Mouse (Mus musculus): ENCODE measurements around the gene Lrrc73. TPM values are rescaled to one million over a fixed set of nuclear protein-coding genes. Genes with fewer than 3 reads are reported as not detected.

Lrrc73 gene
- polyA plus RNA-seq, 1 experiment from 2014 or later = 5.8 TPM

DNA sequence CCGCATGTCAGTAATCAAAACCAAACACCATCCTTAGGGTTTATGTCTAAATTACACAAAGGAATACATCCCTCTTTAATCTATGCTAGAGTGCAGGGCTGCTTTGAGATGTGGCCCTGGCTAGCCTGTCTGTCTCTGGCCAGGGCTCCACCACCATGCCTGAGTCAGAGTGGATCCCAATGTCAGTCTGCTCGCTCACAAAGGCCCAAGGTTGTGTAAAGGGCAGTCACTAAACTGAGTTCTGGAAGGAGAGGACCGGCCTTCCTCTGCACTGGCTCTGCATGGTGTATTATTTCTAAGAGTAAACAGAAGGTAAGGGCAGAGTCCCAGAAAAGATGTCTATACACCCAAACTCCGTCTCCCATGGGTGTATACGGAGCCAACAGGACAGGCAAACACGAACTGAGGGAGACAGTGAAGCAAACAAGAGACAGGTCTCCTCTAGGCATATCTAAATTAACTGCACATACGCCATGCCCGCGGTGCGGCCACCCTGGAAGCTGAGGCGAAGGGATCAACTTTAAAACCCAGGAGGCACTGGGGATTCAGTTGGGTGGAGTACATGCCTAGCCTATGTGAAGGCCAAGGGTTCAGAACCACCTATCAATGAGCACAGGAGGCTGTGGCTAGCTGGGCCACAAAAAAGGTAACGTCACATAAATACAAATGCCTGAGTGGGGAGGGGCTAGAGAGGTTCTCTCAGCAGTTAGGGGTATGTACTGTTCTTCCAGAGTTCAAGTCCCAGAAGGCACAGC, 24.9 kb downstream of the Lrrc73 start:
- no peaks in the 10 kb centered on the region for H3K27me3 ChIP-seq

DNA sequence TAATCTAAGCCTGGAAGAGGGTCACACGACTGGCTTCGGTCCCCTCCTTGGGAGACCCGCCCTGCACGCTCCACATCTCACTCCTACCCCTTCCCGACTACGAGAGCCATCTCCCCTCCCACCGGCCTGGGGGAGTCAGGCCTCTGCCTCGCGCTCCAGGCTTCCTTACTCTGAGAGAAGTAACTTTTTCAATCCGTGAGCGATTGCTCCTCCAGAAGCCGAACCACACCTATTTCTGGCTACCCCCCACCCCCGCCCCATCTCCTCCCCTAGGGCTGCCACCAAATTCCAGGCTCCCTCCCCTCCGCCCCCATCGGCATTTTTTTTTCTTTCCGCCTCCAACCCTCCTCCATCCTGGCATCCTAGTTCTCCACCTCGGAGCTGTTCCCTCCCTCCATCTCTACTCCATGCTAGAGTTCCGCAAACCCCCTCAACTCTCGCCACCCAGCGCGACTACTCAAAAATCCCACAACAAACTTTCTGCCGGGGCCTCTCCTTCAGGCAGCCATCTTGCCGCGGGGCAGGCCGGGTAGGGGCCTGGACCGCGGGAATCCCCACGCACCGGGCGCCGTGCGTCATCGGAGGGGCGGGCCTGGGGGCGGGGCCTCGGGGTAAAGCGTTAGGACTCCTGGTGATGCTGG, 29.3 kb downstream of the Lrrc73 start, which contains the start of gene Tjap1:
TSS of gene Tjap1 (minus strand) at position 544 of the 641 bp plus-strand sequence.
- Histone ChIP-seq H3K36me3 (peaks cover 17% of the 10 kb centered on the region), H3K4me2 (peak within 1 kb of the TSS; percentile 96), H3K27me3 (no peaks in the 10 kb centered on the region), H3K9me3 (no peaks in the 10 kb centered on the region), H3K9ac (peak within 1 kb of the TSS; percentile 81), H3K4me3 (peak within 1 kb of the TSS; percentile 65), H3K4me1 (replicated peaks) (peaks cover 30% of the 10 kb centered on the region), H3K27ac (replicated peaks) (peak within 1 kb of the TSS; percentile 78)
- ATAC-seq (ENCODE audit: low read depth) = peak; percentile 97
- WGBS = under 1% methylated on average over 37 of the region's 37 CpGs

More for the DNA sequence above, 24.9 kb downstream of the Lrrc73 start:
- no peak overlapping the region for H3K27ac ChIP-seq (replicated peaks)
- ATAC-seq (ENCODE audit: low read depth) = no peak
- 92% methylated on average over 12 of the region's 12 CpGs for WGBS
- no peak overlapping the region for H3K9ac ChIP-seq
- no peak overlapping the region for H3K4me3 ChIP-seq
- peaks cover 21% of the 10 kb centered on the region for H3K4me1 ChIP-seq (replicated peaks)
- no peaks in the 10 kb centered on the region for H3K9me3 ChIP-seq
- H3K4me2 ChIP-seq = no peak overlapping the region
- peaks cover 17% of the 10 kb centered on the region for H3K36me3 ChIP-seq

DNA sequence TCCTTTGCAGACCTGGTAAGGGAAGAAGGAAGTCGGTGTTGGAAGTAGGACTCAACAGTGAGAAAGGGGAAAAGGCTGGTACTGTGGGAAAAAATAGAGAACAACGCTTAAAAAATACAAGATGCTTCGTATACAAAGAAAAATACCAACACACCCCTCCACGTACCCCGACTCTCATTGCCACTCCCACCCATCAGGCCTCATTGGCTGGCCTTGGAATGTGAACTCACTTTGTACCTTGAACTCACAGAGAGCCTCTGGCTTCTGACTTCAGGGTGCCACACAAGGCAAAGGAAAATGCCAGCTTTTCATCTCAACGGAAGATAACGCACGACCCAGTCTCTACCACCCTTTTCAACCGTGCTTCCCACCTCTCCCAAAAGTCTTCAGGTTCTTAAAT, 29.8 kb downstream of the Lrrc73 start:
- 0 out of 2 replicates have a peak overlapping the region, but pooled peaks have one; percentile 10 for H3K9ac ChIP-seq
- H3K4me3 ChIP-seq = peak overlapping the region; percentile 65
- H3K4me2 ChIP-seq = peak overlapping the region; percentile 96
- H3K27ac ChIP-seq (replicated peaks) = peak overlapping the region; percentile 78
- H3K36me3 ChIP-seq = peaks cover 14% of the 10 kb centered on the region
- H3K9me3 ChIP-seq = no peaks in the 10 kb centered on the region
- peak; percentile 65 for ATAC-seq (ENCODE audit: low read depth)
- H3K4me1 ChIP-seq (replicated peaks) = peaks cover 34% of the 10 kb centered on the region
- H3K27me3 ChIP-seq = no peaks in the 10 kb centered on the region
- WGBS = 23% methylated on average over 9 of the region's 9 CpGs

DNA sequence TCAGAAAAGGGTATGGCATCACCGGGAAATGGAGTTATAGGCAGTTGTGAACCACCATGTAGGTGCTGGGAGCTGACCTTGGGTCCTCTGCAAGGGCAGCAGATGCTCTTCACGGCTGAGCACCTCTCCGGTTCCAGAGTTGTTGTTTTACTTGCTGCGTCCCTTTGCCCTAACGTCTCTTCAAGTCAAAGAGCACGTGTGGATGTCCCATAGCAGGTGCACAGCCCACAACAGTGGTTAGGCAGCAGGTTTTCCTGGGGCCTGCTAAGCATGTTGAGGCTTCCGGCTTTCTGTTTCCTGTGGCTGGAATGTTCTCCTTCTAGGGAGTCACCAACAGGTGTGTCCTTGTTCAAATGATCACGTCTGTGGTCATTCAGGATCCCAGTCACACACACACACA, 30.6 kb downstream of the Lrrc73 start:
- H3K27ac ChIP-seq (replicated peaks) = no peak overlapping the region
- no peak overlapping the region for H3K4me3 ChIP-seq
- H3K4me2 ChIP-seq = no peak overlapping the region
- peaks cover 34% of the 10 kb centered on the region for H3K4me1 ChIP-seq (replicated peaks)
- WGBS = 84% methylated on average over 8 of the region's 8 CpGs
- H3K36me3 ChIP-seq = peaks cover 10% of the 10 kb centered on the region
- H3K9me3 ChIP-seq = no peaks in the 10 kb centered on the region
- H3K9ac ChIP-seq = no peak overlapping the region
- H3K27me3 ChIP-seq = no peaks in the 10 kb centered on the region
- ATAC-seq (ENCODE audit: low read depth) = no peak

DNA sequence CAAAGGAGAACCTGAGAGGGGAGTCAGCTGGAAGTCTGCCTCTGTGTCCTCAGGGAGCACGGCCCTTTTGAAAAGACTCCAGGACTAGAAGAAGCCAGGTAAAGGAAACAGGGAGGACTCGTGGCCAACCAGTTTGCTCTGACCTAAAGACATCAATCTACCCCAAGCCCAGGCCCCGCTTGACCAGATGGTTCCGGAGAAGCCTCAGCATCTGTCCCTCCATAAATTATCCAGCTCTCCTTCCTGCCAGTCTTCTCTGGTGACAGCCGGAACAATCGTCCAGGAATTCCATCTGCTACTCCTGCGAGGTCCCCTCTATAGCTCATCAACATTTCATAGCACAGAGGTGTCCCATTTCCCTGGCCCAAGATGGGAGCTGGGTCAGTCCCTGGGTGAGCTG, 31.3 kb downstream of the Lrrc73 start:
- Histone ChIP-seq H3K9me3 (no peaks in the 10 kb centered on the region), H3K36me3 (peaks cover 3% of the 10 kb centered on the region), H3K27ac (replicated peaks) (no peak overlapping the region), H3K4me2 (no peak overlapping the region), H3K9ac (no peak overlapping the region), H3K27me3 (no peaks in the 10 kb centered on the region), H3K4me1 (replicated peaks) (peaks cover 34% of the 10 kb centered on the region), H3K4me3 (no peak overlapping the region)
- WGBS = 34% methylated on average over 7 of the region's 7 CpGs
- ATAC-seq (ENCODE audit: low read depth) = no peak

DNA sequence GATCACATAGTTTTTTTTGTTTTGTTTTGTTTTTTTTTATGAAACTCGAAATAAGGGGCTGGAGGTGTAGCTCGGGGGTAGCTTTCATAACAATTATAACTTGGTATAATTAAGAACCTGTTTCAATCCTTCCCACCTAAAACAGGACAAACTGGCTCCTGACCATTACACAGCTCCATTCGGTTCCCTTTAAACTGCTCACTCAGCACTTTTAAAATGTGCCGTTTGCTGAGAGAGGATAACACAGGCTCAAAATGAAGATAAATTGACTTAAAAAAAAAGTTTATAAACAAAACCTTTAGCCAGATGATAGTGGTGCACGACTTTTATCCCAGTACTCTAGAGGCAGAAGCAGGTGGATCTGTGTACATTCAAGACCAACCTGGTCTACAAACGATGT, 32.1 kb downstream of the Lrrc73 start:
- WGBS = 75% methylated on average over 6 of the region's 6 CpGs
- ATAC-seq (ENCODE audit: low read depth) = no peak
- H3K9me3 ChIP-seq = no peaks in the 10 kb centered on the region
- peaks cover 2% of the 10 kb centered on the region; the same call in 1 of the 2 replicates for H3K36me3 ChIP-seq
- peaks cover 34% of the 10 kb centered on the region for H3K4me1 ChIP-seq (replicated peaks)
- H3K9ac ChIP-seq = no peak overlapping the region
- H3K27me3 ChIP-seq = no peaks in the 10 kb centered on the region
- H3K27ac ChIP-seq (replicated peaks) = no peak overlapping the region
- no peak overlapping the region for H3K4me3 ChIP-seq
- no peak overlapping the region for H3K4me2 ChIP-seq

DNA sequence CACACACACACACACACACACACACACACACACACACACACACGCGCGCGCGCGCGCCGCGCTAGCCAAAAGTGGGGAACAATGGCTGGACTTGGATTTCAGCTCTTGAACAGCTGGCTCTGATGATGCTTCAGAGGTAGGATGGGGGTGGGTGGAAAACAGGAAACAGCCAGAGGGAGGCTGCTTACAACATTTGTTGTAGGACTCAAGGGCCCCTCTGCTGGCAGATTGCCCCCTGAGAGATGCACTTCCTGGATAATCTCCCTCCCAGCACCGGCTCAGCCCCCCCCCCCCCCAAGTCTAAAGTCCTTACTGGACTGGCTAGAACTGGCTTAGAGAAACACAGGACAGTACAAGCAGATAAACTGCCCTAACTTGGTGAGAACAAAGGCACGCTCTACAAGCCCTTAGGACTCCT, 34.4 kb downstream of the Lrrc73 start:
- WGBS = 66% methylated on average over 11 of the region's 11 CpGs
- no peaks in the 10 kb centered on the region for H3K36me3 ChIP-seq
- H3K4me1 ChIP-seq (replicated peaks) = peaks cover 15% of the 10 kb centered on the region
- no peaks in the 10 kb centered on the region for H3K9me3 ChIP-seq
- no peak overlapping the region for H3K9ac ChIP-seq
- no peak overlapping the region for H3K4me3 ChIP-seq
- 0 out of 2 replicates have a peak overlapping the region, but pooled peaks have one; percentile 5 for H3K27ac ChIP-seq (replicated peaks)
- no peak overlapping the region for H3K4me2 ChIP-seq
- no peak for ATAC-seq (ENCODE audit: low read depth)
- peaks cover 8% of the 10 kb centered on the region for H3K27me3 ChIP-seq

DNA sequence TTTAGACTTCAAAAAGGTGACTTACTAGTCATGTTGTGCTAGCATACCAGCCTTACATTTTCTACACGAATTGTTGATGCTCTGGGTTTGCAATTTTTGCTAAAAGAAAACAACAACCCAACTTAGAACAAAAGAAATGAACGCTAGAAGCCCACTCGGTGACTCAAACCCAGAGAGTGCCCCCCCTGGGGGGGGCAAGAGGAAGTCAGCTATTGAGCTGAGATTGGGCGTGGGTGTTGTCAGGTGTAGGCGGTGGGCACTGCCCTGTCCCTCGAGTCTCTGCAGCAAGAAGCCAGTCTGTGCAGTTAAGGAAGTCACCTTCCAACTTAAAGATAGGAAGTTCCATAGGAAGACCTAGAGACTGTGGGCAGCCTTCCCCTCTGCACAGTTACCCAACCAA, 43.3 kb downstream of the Lrrc73 start:
- Histone ChIP-seq H3K27me3 (peaks cover 71% of the 10 kb centered on the region), H3K4me2 (peak overlapping the region; percentile 97), H3K4me1 (replicated peaks) (peaks cover 19% of the 10 kb centered on the region), H3K9ac (no peak overlapping the region), H3K27ac (replicated peaks) (no peak overlapping the region; the same call in 1 of the 2 replicates), H3K4me3 (peak overlapping the region; percentile 70), H3K36me3 (no peaks in the 10 kb centered on the region), H3K9me3 (no peaks in the 10 kb centered on the region)
- no peak for ATAC-seq (ENCODE audit: low read depth)
- WGBS = 49% methylated on average over 6 of the region's 6 CpGs

DNA sequence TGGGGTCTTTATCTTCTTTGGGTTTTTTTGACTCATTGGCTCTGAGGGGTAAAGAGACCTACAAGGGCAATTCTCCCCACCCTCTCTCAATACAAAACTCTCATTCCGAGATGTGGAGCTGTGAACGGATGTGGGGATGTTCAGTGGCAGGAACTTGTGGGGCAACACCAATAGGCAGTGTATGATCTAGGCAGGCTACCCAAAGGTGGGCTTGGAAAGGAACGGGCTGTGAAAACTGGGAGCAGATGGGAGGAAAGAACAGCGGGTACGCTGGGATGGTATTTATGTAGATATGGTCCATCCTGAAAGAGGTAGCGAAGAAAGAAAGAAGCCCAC, 43.7 kb downstream of the Lrrc73 start:
- H3K9ac ChIP-seq = peak overlapping the region; percentile 83
- WGBS = 11% methylated on average over 6 of the region's 6 CpGs
- peak overlapping the region; percentile 81 for H3K27ac ChIP-seq (replicated peaks)
- no peak; the same call in none of the 2 replicates for ATAC-seq (ENCODE audit: low read depth)
- H3K4me3 ChIP-seq = peak overlapping the region; percentile 70
- no peaks in the 10 kb centered on the region for H3K9me3 ChIP-seq
- H3K27me3 ChIP-seq = peaks cover 71% of the 10 kb centered on the region
- peaks cover 4% of the 10 kb centered on the region; the same call in 1 of the 2 replicates for H3K36me3 ChIP-seq
- H3K4me2 ChIP-seq = peak overlapping the region; percentile 97
- H3K4me1 ChIP-seq (replicated peaks) = peaks cover 19% of the 10 kb centered on the region

DNA sequence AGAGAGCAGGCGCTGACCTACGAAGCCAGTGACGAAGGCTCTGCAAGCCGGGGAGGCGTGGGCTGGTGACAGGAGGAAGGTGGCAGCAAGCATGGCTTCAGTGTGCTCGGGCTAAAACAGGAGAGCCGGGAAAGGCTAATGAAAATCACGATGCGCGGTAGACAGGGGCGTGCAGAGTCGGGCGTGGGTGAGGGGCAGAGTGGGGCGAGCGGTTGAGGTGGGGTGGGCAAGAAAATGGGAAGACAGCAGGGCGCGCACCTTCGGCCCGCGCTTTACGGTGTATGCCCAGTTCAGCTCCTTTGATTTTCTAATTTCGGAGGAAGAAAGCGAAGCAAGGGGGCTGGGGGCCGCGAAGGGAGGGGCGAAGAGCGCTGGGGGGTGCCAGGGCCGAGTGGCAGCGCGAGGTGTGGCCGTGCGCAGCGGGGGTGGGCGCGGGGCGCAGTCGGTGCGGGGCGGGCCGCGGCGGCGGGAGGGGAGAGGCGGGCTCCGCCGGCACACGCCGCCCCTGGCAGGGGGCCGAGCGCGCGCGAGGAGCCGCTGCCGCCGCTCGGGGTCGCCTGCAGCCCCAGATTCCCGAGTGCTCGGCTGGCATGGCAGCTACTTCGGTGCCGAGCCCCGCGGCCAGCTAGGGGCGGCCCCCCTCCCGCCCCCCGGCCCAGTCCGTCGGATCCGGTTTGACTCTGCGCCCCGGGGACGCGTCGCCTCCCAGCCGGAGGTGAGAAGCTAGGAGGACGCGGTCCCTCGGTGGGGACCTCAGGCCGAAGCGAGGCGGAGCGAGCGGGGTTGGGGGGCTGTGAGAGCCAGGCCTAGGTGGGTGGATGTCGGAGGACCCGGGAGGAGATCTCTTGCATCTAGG, 44.3 kb downstream of the Lrrc73 start, which contains the start of gene Dlk2:
TSS of gene Dlk2 (plus strand) at position 58 of the 856 bp plus-strand sequence.
- H3K4me2 ChIP-seq = peak within 1 kb of the TSS; percentile 97
- peak within 1 kb of the TSS; percentile 70 for H3K4me3 ChIP-seq
- peak within 1 kb of the TSS; percentile 81 for H3K27ac ChIP-seq (replicated peaks)
- H3K9ac ChIP-seq = peak within 1 kb of the TSS; percentile 83
- peaks cover 19% of the 10 kb centered on the region for H3K4me1 ChIP-seq (replicated peaks)
- H3K36me3 ChIP-seq = peaks cover 10% of the 10 kb centered on the region
- H3K27me3 ChIP-seq = peaks cover 65% of the 10 kb centered on the region
- ATAC-seq (ENCODE audit: low read depth) = peak; percentile 67
- no peaks in the 10 kb centered on the region for H3K9me3 ChIP-seq
- under 1% methylated on average over 71 of the region's 86 CpGs for WGBS

DNA sequence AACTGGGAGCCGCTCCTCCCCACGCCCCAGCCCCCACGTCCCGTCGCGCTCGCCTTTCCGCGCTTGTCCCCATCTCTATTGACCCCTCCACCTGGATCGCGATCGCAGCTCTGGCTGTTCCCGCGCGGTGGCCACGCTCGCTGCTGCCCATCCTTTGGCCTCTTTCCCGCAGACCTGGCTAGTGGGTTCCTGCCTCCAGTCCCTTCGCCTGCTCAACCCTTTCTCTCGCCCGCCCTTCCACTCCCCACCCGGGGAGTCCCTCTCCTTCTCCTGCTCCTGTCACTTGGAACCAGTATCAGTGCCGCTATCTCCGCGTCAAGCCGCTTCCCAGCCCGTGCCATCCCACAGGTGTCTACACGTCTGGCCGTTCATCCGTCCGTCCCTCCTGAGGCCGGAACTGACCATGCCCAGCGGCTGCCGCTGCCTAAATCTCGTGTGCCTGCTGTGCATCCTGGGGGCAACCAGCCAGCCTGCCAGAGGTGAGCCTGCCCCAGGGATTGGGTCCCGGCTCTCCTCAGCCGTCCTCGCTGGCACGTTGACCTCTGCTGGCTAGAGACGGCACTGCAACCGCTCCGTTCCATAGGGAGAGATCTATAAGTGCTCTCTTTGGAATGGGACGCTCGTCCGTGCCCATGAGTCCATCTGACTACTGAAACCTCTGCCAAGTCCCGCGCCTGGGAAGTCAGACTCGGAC, 45.0 kb downstream of the Lrrc73 start:
- Histone ChIP-seq H3K4me3 (peak overlapping the region; percentile 70), H3K4me1 (replicated peaks) (peaks cover 19% of the 10 kb centered on the region), H3K27me3 (peaks cover 59% of the 10 kb centered on the region), H3K4me2 (peak overlapping the region; percentile 97), H3K27ac (replicated peaks) (peak overlapping the region; percentile 81), H3K9ac (peak overlapping the region; percentile 83), H3K36me3 (peaks cover 18% of the 10 kb centered on the region), H3K9me3 (no peaks in the 10 kb centered on the region)
- peak; percentile 84 for ATAC-seq (ENCODE audit: low read depth)
- under 1% methylated on average over 47 of the region's 48 CpGs for WGBS

Measured in neural tube, embryonic 13.5 days (tissue).